Mouse (Mus musculus): ENCODE data around the gene Dnmt3c.
"Not testable (repeated sequence)": the region's sequence is repeated elsewhere in the genome, so short reads cannot be mapped to it uniquely, and the experiment has no call there.

DNA sequence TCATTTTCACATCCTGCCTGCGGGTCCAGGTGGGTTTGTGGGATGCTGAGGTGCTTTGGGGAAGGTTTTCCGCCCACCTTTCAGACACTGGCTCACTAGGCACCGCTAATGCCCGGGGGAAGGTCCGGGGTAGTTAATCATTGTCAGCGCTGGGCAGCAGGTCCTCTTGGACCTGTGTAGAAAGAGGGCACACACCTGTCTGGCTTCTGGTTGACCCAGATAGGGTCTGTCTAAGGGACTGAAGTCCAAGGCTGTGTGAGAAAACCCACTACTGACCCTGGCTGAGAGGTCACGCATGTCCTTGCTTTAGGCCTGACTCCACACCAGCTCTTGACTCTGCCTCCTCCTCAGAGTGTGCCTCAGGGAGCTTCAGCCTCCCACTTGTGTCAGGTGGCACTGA lies 3.0 kb upstream of the Dnmt3c start:
- TF ChIP-seq CTCF, EP300 (IDR thresholded peaks at IDR 0.05): not testable (repeated sequence)

All from lung, postnatal 0 days (tissue).